Mouse (Mus musculus) frontal cortex, adult 2 months (tissue): ENCODE data around the gene Syce1l. TPM values are rescaled to one million over a fixed set of nuclear protein-coding genes. Genes with fewer than 3 reads are reported as not detected.

ENCODE experiments used
- DNase-seq, 2 experiments: peaks; one replicate each; pipeline ENCODE4 v3.0.0; 2022; ENCODE audit warnings: low spot score in 1 of 2; ENCODE audit errors: extremely low spot score in 1 of 2
- polyA plus RNA-seq: library from polyadenylated mRNA; depleted of rRNA; stranded (reverse); fragments of >200 nt; gene quantifications from 2 replicates; pipeline ENCODE4 v1.2.3, GENCODE M21; 2012; rRNA removed

The Syce1l gene
- 0.70 and 0.82 TPM in 2 replicates for polyA plus RNA-seq

DNA sequence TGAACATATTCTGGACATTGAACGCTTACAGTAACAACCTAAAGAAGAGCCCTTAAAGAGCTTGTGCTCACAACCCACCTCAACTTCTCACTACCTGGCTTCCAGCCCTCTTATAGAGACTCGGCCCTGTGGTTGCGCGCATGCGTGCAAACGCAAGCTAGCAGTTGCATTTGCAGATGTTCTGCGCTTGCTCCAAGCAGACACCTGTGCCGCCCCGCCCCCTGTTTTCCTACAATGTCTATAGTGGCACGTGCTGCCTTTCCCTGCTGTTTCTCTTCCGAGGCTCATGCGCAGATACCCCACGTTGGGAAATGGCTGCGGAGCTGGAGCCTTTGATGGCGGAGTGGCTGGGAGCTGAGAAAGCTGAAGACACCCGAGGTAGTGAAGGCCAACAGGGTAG lies at the start of gene Syce1l:
Gene Syce1l, plus strand, starts transcription at position 288 of the 400 bp plus-strand sequence.
- DNase-seq = no peak

DNA sequence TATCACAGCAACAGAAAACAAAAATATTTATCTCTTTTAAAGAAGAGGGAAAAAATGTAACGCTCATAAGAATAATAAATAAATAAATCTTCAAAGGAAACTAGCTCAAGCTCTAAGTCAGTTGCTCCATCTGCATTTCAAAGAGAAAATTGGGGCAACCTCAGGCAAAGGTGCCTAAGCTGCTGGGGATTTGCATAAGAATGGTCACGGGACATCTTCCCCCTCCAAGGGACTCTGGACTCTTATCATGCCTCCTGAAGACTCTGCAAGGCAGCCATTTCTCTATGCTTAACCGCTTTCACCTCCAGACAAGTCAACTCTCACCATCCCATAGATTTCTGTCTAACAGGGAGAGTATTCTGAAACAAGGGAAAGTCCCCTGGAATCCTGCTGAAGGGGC lies 44.6 kb upstream of the Syce1l start:
- DNase-seq = no peak

DNA sequence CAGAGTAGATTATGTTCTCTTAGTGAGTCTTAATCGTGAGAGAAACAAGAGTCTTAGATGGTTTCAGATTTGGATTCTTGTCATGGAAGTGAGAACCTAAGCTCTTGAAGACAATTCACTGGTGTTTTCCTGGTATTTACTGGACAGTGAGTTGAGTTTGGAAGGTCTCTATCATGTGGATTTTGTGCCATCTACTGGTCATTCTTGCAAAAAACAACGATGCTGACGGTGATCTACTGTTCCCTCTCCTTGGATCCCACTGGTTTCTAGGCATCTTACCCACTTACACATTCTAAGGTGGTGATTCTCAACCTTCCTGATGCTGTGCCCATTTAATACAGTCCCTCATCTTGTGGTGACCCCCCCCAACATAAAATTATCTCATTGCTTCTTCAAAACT lies 10.4 kb upstream of the Syce1l start:
- peak in 1 of 2 experiments; percentile 86 for DNase-seq

DNA sequence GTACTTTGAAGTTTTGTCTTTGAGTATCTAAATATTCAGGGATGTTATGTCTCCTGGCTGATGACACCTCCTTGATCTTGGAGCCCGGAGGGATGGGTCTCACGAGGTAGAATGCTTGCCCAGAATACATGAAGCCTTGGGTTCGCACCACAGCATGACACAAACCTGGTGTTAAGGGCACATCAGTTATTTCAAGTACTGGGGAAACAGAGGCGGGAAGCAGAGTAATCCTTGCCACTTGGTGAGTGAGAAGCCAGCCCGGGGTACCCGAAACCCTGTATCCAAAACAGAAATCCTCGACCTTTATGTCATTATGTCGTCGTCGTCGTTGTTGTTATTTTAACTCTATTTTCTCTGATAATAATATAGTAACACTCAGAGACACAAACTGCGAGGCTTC lies 8.9 kb upstream of the Syce1l start:
- DNase-seq = peak in 1 of 2 experiments; percentile 12

DNA sequence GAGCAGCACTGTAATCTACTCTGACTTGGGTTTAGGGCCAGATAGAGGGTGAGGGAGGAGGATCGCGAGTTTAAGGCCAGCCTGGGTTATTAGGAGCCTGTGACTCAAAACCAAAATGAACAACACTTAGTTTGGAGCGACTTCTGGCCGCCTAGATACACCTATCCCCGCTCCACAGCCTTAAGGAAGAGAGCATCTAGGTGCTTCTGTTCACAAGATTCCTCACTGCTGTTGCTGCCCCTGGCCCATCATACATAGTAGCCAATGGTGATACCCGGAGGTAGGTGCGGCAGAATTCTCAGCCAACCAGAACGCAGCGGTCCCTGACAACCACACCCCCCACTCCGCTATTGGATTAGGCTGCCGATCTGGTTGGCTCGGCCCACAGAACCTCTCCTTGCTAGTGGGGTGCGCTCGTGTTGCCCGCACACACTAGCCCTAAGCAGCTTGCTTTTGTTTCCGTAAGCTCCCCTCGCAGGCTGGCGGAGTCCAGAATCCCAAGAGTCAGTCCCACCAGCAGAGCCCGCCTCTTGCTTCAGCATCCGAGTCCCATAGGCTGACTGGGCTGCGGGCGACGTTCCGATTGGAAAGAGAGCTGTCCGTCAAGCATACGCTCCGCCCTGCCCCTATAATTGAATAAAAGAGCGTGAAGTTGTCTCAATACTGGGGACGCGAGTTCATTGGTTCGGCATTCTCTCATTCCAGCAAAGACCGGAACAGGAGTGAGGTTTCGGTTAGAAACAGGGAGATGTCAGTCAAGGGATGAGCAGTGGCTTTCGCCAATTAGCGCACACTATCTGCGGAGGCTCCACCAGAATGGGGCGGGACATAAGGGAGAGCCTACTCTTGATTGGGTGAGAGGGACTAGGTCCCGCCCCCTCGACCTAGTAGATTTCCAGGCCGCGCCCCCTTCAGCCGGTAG lies 8.1 kb upstream of the Syce1l start, which contains the start of gene Mon1b:
Gene Mon1b, plus strand, starts transcription at position 918 of the 922 bp plus-strand sequence.
- DNase-seq = peak; percentile 98 to 99

DNA sequence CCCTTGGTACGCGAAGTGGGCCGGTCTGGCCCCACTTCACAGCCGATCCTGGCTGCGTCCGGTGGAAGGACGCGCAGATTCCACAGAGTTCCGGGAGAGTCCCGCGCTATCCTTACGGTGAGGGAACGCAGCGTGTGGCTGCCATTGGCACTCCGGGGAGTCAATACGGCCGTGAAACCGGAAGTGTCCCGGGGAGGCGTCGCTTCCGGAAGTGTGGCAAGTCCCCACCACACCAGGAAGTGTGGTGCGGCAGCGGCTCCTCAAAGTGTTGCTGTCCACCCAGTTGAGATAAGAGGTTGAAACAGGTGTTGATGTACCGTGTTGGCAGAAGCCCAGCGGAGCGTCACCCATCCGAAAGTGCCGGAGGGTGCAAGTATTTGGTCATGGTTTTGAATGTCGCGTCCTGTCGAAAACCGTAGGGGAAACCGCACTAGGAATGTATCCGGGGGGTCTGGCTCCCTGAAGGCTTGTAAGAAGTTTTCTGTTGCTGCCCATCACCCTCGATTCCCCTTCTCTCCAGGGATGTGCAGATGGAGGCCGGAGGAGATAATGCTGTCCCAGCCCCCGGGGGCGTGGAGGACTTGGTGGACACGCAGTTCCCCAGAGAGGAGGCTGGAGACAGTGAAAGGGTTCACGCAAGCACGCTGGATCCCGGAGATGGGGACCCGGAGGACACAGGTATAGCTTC lies 7.3 kb upstream of the Syce1l start:
- DNase-seq = peak; percentile 12 to 83

DNA sequence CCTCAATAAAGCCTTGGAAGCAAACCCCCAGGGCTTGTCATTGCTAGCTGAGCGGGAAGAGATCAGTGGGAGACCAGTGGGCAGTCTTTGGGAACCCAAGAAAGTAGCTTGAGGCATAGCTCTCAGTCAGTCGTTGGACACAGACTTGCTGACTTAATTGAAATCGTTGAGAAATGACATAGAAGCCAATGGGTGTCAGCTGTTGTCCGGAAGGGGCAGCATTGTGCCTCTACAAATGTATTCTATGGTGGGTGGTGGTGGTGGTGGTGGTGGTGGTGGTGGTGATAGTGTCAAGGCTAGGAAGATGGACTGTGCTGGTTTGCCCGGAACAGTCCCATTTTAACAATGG lies 6.8 kb upstream of the Syce1l start:
- no peak for DNase-seq

DNA sequence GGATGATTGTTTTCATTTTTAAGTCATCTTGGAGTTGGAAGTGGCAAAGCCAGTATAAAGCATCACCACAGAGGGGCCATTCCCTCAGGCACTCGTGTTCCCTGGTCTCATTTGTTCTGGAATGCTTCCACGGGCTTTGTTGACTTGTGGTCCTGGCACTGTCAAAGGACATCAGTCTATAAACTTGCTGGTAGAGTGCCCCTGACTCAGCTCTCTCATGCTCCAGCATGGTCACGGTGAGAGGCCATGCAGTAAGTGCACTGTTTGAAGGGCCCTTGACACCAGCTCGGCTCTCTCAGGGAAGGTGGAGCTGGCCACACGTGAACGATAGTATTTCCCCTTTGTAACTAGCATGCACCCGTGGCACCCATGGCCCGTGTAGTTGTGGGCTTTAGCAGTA lies 2.7 kb upstream of the Syce1l start:
- no peak for DNase-seq

DNA sequence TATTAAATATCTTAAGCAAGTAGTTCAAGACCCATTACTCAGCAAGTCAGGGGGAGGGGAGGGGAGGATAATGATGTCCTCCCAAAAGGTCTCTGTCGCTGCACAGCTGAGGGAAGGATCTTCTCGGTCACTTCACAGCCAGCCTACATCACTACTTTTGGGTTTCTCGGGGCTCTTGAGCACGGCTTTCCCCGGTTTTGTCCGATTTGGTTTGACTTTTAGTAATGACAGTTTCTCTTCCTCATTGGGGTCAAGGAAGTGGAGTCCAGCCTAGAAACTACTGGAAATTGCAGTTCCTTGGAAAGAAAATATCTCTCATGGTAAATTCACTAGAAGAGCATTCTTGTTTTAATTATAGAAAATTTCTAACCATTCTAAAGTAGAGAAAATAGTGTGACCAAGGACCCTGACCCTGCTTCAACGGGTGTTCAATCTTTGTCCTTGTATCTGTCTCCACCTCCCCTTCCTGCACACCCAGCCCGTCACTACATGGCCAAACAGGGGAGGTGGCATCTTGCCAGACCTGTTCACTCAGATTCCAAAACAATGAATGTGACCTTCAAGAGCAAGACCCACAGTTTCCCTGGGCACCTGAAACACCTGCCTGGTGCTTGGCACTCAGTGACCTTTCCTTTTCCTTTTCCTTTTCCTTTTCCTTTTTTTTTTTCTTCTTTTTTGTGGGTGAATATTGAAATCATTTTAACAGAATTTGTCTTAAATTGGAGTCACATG lies 632 bp downstream of the Syce1l start:
- no peak for DNase-seq

DNA sequence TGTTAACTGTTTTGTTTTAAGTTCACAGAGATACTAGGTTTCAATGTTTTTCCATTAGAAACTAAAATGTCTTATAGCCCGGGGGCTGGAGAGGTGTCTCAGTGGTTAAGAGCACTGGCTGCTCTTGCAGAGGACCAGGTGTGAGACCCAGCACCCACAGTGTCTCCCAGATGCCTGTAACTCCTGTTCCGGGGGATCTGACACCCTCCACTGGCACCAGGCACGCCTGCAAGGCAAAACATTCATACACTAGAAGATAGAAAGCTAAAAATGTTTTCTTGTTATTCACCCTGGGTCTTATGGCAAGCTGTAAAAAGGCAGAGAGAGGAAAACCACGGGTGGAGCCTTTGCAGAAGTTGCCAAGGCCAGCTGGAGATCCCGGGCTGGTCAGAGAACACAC lies 2.2 kb downstream of the Syce1l start:
- DNase-seq = no peak

DNA sequence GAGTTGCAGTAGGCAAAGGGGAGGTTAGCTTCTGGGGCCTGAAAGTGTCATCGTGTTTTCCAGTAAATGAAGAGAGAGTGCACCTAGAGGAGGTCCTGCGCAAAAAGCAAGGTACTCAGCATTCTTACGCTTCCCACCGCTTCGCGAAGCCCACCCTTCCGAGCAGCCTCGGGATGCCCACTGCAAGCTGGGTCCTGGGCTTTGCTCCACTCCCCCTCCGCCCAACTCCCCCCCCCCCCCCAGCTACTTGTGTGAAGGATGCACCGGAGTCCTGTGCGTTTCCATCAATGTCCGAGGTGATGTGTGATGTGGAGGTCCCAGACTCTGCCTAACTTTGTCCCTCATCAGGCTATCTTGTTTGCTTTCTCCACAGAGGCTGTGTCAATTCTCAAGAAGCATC lies 9.4 kb downstream of the Syce1l start:
- DNase-seq = no peak

DNA sequence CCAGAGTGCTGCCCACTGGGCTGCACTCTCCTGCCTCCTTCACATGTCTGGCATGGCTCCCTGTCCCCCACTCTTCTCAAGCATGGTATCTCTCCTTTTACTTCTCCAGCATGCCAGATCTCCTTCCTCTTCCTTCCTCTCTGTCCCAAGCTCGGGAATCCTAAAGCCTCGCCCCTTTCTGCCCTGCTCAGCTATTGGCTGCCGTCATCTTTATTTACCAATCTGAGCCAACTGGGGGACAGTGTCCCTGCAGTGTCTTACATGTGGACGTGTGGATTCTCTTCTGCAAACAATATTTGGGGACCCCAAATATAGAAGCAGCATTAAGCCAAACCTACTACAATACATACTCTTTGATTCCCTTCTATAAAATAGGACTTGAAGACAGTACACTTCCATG lies 10.1 kb downstream of the Syce1l start:
- DNase-seq = no peak

DNA sequence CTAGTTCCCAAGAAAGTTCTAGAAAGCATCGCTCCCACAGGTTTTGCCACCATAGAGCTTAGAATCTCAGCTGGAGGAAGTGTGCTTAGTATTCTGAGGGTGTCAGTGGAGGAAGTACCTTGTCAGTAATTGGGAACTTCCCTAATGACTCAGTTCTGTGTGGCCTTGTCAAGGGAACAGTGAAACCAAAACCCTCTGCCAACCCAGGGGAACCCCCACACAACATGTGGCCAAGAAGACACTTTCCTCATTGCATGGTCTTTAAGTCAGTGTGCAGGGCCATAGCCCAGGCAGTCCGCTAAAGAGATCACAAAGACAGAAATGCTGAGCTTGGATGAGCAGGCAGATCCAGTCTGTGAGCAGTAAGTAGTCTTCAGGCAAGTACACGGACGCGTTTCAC lies 13.1 kb downstream of the Syce1l start:
- DNase-seq = no peak

DNA sequence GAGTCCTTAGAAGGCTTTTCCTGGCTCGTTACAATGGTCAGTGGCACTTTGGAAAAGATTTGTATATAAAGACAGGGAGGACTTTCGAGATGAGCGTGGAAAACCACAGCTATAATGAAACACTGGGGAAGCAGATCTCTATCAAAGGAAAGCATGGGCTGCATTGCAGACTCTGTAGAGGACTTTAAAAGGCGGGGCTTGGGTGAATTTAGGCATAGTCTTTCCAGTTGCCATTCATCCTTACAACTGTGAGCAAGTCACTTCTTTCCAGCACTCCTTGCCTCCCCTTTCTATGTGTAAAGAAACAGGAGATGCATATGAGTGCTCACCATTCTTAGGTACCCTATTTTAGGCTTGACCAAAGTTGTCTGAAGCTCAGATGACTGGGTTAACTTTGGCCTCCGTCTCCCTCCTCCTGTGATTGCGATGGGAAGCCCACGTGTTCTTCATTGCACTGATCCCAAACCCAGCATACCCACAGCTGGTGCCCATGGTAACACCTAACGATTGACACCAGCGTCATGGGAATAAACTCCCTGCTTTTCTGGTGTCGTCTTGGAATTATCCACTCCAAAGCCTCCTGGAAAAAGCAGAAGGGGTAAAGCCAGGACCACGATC lies 13.8 kb downstream of the Syce1l start:
- no peak for DNase-seq

DNA sequence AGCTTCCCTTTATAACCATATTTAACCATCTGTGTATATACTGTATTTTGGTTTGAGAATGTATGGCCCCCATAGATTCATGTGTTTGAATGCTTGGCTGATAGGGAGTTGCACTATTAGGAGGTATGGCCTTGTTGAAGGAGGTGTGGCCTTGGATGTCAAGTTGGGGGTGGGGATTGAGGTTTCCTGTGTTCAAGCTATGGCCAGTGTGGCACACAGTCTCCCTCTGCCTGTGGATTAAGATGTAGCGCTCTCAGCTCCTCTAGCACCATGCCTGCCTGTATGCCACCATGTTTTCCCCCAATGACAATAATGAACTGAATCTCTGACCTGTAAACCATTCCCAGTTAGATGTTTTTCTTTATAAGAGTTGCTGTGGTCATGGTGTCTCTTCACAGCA lies 17.1 kb downstream of the Syce1l start:
- no peak for DNase-seq

DNA sequence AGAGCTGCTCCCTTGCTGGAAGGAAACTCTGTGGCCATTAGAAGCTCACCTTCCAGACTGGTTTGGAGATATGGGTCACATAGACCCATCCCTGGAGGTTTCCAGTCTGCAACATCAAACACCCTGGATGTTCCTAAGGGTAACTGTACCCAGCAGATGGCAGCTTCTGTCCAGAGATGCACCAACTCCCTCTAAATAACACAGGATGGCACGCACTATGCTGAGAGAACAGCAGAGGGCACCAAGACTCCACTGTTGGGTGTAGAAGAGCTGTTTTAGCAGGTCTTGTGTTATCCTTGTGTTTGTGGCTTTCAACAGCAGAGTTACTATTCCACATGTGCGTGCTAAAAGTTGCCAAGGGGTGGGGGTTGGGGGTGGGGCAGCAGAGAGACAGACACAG lies 21.5 kb downstream of the Syce1l start:
- DNase-seq = peak; percentile 80 to 97

DNA sequence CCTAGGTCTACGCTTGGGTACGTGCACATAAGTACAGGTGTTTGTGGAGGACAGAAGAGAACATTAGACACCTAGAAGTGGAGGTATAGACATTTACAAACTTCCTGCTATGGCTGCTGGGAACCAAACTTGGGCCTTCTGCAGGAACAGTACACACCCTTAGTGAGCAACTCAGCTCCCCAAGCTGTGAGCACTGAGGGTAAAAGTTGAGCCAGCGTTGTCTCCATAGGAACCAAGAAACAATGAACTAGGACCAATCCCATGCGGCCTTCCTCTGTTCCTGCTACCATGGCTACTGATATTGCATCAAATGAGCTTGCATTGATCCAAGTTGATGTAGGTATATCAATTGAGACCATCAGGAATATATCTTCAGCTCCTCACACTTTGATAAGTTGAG lies 22.0 kb downstream of the Syce1l start:
- DNase-seq = no peak

DNA sequence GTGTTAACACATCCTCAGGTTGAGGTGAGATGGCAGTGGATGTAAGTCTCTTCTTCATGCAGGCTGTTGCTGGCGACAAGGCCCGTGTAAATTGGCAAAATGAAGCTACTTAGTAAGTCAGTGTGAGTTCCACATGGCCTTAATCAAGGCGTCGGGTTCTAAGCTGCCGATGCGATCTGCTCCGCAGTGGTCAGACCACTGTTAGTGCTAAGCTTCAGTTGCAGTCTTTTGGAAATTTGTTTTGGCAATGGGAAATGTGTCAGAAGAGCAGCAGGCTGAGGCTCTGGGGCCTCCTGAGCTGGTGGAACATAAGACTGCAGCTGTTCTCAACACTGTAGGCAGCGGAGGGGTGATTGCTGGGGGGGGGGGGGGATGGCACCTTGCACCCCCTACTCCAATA lies 22.9 kb downstream of the Syce1l start:
- DNase-seq = no peak

DNA sequence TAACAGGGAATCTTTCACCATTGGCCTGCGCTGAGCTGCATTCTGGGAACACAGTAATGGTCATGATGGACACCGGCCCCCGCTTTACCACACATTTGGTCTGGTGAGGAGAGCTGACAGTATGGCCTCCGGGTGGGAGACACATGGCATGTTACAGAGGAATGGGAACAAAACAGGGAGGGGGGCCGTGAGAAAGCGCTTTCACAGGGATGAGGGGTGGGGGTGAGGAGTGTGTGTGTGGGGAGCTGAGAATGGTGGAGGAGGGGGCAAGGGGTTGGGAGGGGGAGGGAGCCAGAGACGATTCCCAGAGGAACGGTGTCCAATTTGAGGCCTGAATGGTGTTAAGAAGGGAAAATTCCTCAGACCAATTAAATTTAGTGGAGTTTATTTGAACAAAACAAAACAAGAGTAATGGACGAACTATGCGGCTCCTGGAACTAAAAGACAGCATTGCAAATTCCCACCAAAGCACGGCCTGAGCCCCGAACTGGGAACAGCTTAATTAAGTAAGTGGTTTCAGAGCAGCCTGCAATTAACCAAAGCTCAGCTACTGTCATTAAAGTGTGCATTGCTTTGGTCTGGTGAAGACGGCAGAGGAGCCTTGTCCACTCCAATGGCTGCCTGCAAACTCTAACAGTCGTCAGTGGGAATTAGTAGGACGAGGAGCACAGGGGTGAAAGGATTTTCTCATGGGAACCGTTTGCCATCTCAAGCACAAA lies 23.9 kb downstream of the Syce1l start:
- DNase-seq = no peak

DNA sequence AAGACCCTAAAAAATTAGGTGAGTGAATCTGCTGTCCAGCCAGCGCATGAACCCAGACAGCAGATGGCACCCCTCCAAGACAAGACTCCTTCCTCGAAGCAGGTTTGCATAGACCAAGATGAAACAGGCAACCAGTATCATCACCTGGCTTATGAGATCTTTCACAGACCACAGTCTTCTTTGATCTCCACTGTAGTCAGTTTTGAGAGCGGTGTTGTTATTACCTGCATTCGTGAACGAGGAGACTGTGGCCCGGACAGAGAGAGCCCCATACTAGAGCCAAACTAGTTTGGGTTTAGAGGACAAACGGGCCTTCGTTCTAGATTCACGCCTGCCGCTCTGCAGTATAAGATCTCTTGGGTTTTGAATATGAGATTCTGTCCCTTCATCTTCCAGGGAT lies 26.9 kb downstream of the Syce1l start:
- DNase-seq = no peak
